Mouse (Mus musculus): Measurements from ENCODE around the gene Setd1b. TPM values are rescaled to one million over a fixed set of nuclear protein-coding genes. Genes with fewer than 3 reads are reported as not detected.

The Setd1b gene
- total and polyA plus RNA-seq, 2 experiments from 2014 or later = 4.8 to 7.2 TPM

GRCm38 (mm10) chr5:123149451-123150400, 7.7 kb downstream of the Setd1b start:
- Histone ChIP-seq H3K4me3 (ENCODE audit: low read length) (peak overlapping the region; percentile 24), H3K9ac (replicated peaks; ENCODE audit: low read length) (peak overlapping the region; percentile 4; the same call in 1 of the 2 replicates), H3K27ac (no peak overlapping the region), H3K27me3 (ENCODE audit: insufficient read depth, low read length) (no peaks in the 10 kb centered on the region), H3K4me2 (ENCODE audit: low read depth, low read length) (peak overlapping the region; percentile 53), H3K9me3 (ENCODE audit: low read length) (no peaks in the 10 kb centered on the region), H3K36me3 (ENCODE audit: insufficient read depth, low read length) (peaks cover 46% of the 10 kb centered on the region), H3K4me1 (ENCODE audit: insufficient read depth, low read length) (peaks cover 27% of the 10 kb centered on the region)
- ATAC-seq (peak; percentile 89), DNase-seq (ENCODE audit: low spot score) (peak; percentile 92)
- peak; percentile 96 for TF ChIP-seq CTCF (IDR thresholded peaks at IDR 0.05; ENCODE audit: low read depth)
- 7% methylated on average over 19 of the region's 19 CpGs for WGBS

DNA sequence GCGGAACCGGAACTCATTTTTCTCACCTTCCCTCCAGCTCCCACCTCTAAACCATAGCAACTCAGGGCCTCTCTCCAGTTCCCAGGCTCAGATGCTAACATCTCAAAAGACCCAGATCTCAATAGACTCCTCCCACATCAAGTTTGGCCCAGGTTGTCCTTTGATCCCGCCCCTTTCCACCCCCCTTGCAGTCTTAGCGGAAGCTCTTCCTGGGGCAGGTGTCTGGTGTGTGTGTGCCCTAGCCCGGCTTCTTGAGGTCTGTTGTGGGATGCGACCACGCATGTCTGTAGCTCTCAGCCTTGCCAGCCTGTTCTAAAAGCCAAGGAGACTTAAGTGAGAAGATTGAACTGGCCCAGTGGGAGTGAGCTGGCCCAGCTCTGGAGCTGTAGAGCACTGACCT, 8.6 kb downstream of the Setd1b start:
- WGBS = 38% methylated on average over 7 of the region's 7 CpGs
- no peak; the same call in 1 of the 2 replicates for ATAC-seq

DNA sequence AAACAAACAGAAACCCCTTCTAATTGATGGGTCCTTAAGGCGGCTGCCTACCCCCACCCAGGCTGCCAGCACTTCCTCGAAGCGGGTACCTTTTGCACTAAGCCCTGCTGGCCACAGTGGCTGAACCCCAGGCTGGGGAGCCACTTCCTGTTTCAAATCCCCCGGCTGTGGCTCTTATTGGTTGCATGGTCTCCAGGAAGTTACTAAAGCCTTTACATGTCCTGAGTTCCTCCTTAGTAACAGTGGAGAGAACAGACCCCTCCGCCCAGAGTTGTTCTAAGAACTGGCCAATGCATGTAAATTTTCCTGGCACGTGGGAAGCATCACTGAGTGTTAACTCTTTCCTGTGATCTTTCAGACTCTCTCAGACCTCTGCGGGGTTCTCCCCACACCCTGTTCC, 9.1 kb downstream of the Setd1b start:
- DNase-seq (ENCODE audit: low spot score) = peak; percentile 74
- H3K4me3 ChIP-seq (ENCODE audit: low read length) = peak overlapping the region; percentile 24
- no peaks in the 10 kb centered on the region for H3K27me3 ChIP-seq (ENCODE audit: insufficient read depth, low read length)
- H3K9me3 ChIP-seq (ENCODE audit: low read length) = no peaks in the 10 kb centered on the region
- H3K27ac ChIP-seq = no peak overlapping the region
- H3K9ac ChIP-seq (replicated peaks; ENCODE audit: low read length) = no peak overlapping the region
- 20% methylated on average over 7 of the region's 7 CpGs for WGBS
- no peak for TF ChIP-seq CTCF (IDR thresholded peaks at IDR 0.05; ENCODE audit: low read depth)
- peak overlapping the region; percentile 53 for H3K4me2 ChIP-seq (ENCODE audit: low read depth, low read length)
- peak; percentile 61 for ATAC-seq
- H3K4me1 ChIP-seq (ENCODE audit: insufficient read depth, low read length) = peaks cover 20% of the 10 kb centered on the region
- peaks cover 50% of the 10 kb centered on the region for H3K36me3 ChIP-seq (ENCODE audit: insufficient read depth, low read length)

More for the DNA sequence above, 8.6 kb downstream of the Setd1b start:
- no peak overlapping the region for H3K27ac ChIP-seq
- H3K4me1 ChIP-seq (ENCODE audit: insufficient read depth, low read length) = peaks cover 23% of the 10 kb centered on the region
- peaks cover 50% of the 10 kb centered on the region for H3K36me3 ChIP-seq (ENCODE audit: insufficient read depth, low read length)
- no peak for DNase-seq (ENCODE audit: low spot score)
- H3K9me3 ChIP-seq (ENCODE audit: low read length) = no peaks in the 10 kb centered on the region
- no peak overlapping the region for H3K9ac ChIP-seq (replicated peaks; ENCODE audit: low read length)
- no peaks in the 10 kb centered on the region for H3K27me3 ChIP-seq (ENCODE audit: insufficient read depth, low read length)
- no peak for TF ChIP-seq CTCF (IDR thresholded peaks at IDR 0.05; ENCODE audit: low read depth)
- peak overlapping the region; percentile 24 for H3K4me3 ChIP-seq (ENCODE audit: low read length)
- peak overlapping the region; percentile 53 for H3K4me2 ChIP-seq (ENCODE audit: low read depth, low read length)

GRCm38 (mm10) chr5:123151707-123152362, 9.8 kb downstream of the Setd1b start:
- no peak overlapping the region for H3K4me3 ChIP-seq (ENCODE audit: low read length)
- no peak for ATAC-seq
- no peaks in the 10 kb centered on the region for H3K27me3 ChIP-seq (ENCODE audit: insufficient read depth, low read length)
- H3K27ac ChIP-seq = no peak overlapping the region
- peaks cover 20% of the 10 kb centered on the region for H3K4me1 ChIP-seq (ENCODE audit: insufficient read depth, low read length)
- no peak for TF ChIP-seq CTCF (IDR thresholded peaks at IDR 0.05; ENCODE audit: low read depth)
- no peak overlapping the region; the same call in 1 of the 2 replicates for H3K4me2 ChIP-seq (ENCODE audit: low read depth, low read length)
- DNase-seq (ENCODE audit: low spot score) = no peak
- no peaks in the 10 kb centered on the region for H3K9me3 ChIP-seq (ENCODE audit: low read length)
- H3K9ac ChIP-seq (replicated peaks; ENCODE audit: low read length) = no peak overlapping the region
- WGBS = 89% methylated on average over 19 of the region's 19 CpGs
- H3K36me3 ChIP-seq (ENCODE audit: insufficient read depth, low read length) = peaks cover 46% of the 10 kb centered on the region

- WGBS = 80% methylated on average over 1 of the region's 1 CpGs
- no peak overlapping the region for H3K27ac ChIP-seq
- no peak for TF ChIP-seq CTCF (IDR thresholded peaks at IDR 0.05; ENCODE audit: low read depth)
- H3K4me2 ChIP-seq (ENCODE audit: low read depth, low read length) = no peak overlapping the region
- no peaks in the 10 kb centered on the region for H3K9me3 ChIP-seq (ENCODE audit: low read length)
- DNase-seq (ENCODE audit: low spot score) (no peak), ATAC-seq (no peak)
- no peaks in the 10 kb centered on the region for H3K27me3 ChIP-seq (ENCODE audit: insufficient read depth, low read length)
- peaks cover 20% of the 10 kb centered on the region for H3K4me1 ChIP-seq (ENCODE audit: insufficient read depth, low read length)
- peaks cover 42% of the 10 kb centered on the region for H3K36me3 ChIP-seq (ENCODE audit: insufficient read depth, low read length)
- no peak overlapping the region for H3K9ac ChIP-seq (replicated peaks; ENCODE audit: low read length)
- no peak overlapping the region for H3K4me3 ChIP-seq (ENCODE audit: low read length)
Measured at GRCm38 (mm10) chr5:123152901-123153300, 10.9 kb downstream of the Setd1b start.

- peaks cover 12% of the 10 kb centered on the region for H3K4me1 ChIP-seq (ENCODE audit: insufficient read depth, low read length)
- H3K4me2 ChIP-seq (ENCODE audit: low read depth, low read length) = no peak overlapping the region
- TF ChIP-seq CTCF (IDR thresholded peaks at IDR 0.05; ENCODE audit: low read depth) = peak; percentile 84
- H3K9ac ChIP-seq (replicated peaks; ENCODE audit: low read length) = no peak overlapping the region
- peaks cover 53% of the 10 kb centered on the region for H3K36me3 ChIP-seq (ENCODE audit: insufficient read depth, low read length)
- peak; percentile 82 for DNase-seq (ENCODE audit: low spot score)
- 0 out of 2 replicates have a peak, but pooled peaks have one; percentile 31 for ATAC-seq
- no peak overlapping the region for H3K27ac ChIP-seq
- no peaks in the 10 kb centered on the region for H3K9me3 ChIP-seq (ENCODE audit: low read length)
- no peaks in the 10 kb centered on the region for H3K27me3 ChIP-seq (ENCODE audit: insufficient read depth, low read length)
- 54% methylated on average over 7 of the region's 7 CpGs for WGBS
- H3K4me3 ChIP-seq (ENCODE audit: low read length) = no peak overlapping the region
Measured at GRCm38 (mm10) chr5:123155425-123155824, 13.4 kb downstream of the Setd1b start.

All from hindbrain, postnatal 0 days (tissue).